Mouse (Mus musculus) adipocyte (in vitro differentiated cells): ENCODE results near the gene Ppp1r2.
A peak's percentile ranks its signal among the peaks of the same experiment; 100 is the strongest.
"Not testable (repeated sequence)": the region's sequence is repeated elsewhere in the genome, so short reads cannot be mapped to it uniquely, and the experiment has no call there.

ENCODE experiments used
- DNase-seq: peaks from one replicate; pipeline ENCODE4 v3.0.0-alpha.2; 2016; ENCODE audit warnings: low spot score

Gene Ppp1r2

GRCm38 (mm10) chr16:31274674-31275460 is at the start of gene Ppp1r2:
Gene Ppp1r2, minus strand, starts transcription at chr16:31275277.
- peak; percentile 93 for DNase-seq

- DNase-seq, result no peak
These were observed 46.4 kb upstream of the Ppp1r2 start for GRCm38 (mm10) chr16:31321501-31321900.

GRCm38 (mm10) chr16:31320954-31321353 is 45.9 kb upstream of the Ppp1r2 start:
- no peak for DNase-seq

- DNase-seq, result not testable (repeated sequence)
These were observed 44.6 kb upstream of the Ppp1r2 start for GRCm38 (mm10) chr16:31319723-31320122.

- DNase-seq, result no peak
These were observed 44.2 kb upstream of the Ppp1r2 start for GRCm38 (mm10) chr16:31319316-31319715.

- DNase-seq, result no peak
These were observed 43.3 kb upstream of the Ppp1r2 start for GRCm38 (mm10) chr16:31318418-31318817.

- peak; percentile 86 for DNase-seq
These were observed 41.4 kb upstream of the Ppp1r2 start for GRCm38 (mm10) chr16:31316246-31317143.

GRCm38 (mm10) chr16:31315294-31315693 is 40.2 kb upstream of the Ppp1r2 start:
- no peak for DNase-seq

- no peak for DNase-seq
These were observed 39.6 kb upstream of the Ppp1r2 start, which contains the start of gene Apod for GRCm38 (mm10) chr16:31314497-31315233. Gene Apod, minus strand, starts transcription at chr16:31314808.

- no peak for DNase-seq
These were observed 38.5 kb upstream of the Ppp1r2 start for GRCm38 (mm10) chr16:31313611-31314010.

GRCm38 (mm10) chr16:31312296-31312695 is 37.2 kb upstream of the Ppp1r2 start:
- DNase-seq, result no peak

- DNase-seq, result no peak
These were observed 30.3 kb upstream of the Ppp1r2 start for GRCm38 (mm10) chr16:31305199-31305919.

GRCm38 (mm10) chr16:31303276-31303675 is 28.2 kb upstream of the Ppp1r2 start:
- DNase-seq, result peak; percentile 48

GRCm38 (mm10) chr16:31300883-31301532 is 25.9 kb upstream of the Ppp1r2 start:
- no peak for DNase-seq

- DNase-seq, result no peak
These were observed 25.4 kb upstream of the Ppp1r2 start for GRCm38 (mm10) chr16:31300467-31300866.

GRCm38 (mm10) chr16:31299960-31300353 is 24.9 kb upstream of the Ppp1r2 start:
- no peak for DNase-seq

GRCm38 (mm10) chr16:31299164-31299959 is 24.3 kb upstream of the Ppp1r2 start:
- DNase-seq, result no peak

GRCm38 (mm10) chr16:31297113-31297512 is 22.0 kb upstream of the Ppp1r2 start:
- no peak for DNase-seq

GRCm38 (mm10) chr16:31293761-31294160 is 18.7 kb upstream of the Ppp1r2 start:
- DNase-seq, result no peak

- no peak for DNase-seq
These were observed 15.8 kb upstream of the Ppp1r2 start for GRCm38 (mm10) chr16:31290751-31291365.
